Mouse (Mus musculus) kidney, postnatal 0 days (tissue): Measurements from ENCODE around the gene Gm9837. TPM values are rescaled to one million over a fixed set of nuclear protein-coding genes. Genes with fewer than 3 reads are reported as not detected.
A peak's percentile ranks its signal among the peaks of the same experiment; 100 is the strongest.

Experiments
- ATAC-seq: fragments of 200-750 bp; cut with Nextera tagmentation; replicated peaks from 2 replicates; pipeline ENCODE4 v1.8.0; 2017; ENCODE audit warnings: low read depth, moderate number of reproducible peaks, moderate TSS enrichment, moderate library complexity; ENCODE audit not compliant: low FRiP score
- DNase-seq: peaks from one replicate; pipeline ENCODE4 v3.0.0-alpha.2; 2016; ENCODE audit warnings: low spot score
- H3K27ac ChIP-seq: fragments of 300-500 bp; sonication (generic); 2 replicates; pipeline ENCODE4 v1.5.1; 2014; ENCODE audit warnings: mild to moderate bottlenecking
- H3K27me3 ChIP-seq: fragments of 300-500 bp; sonication (generic); 2 replicates; pipeline ENCODE4 v1.6.1; 2014; ENCODE audit warnings: low read length, mixed read lengths; ENCODE audit not compliant: insufficient read depth
- H3K36me3 ChIP-seq: fragments of 300-500 bp; sonication (generic); 2 replicates; pipeline ENCODE4 v1.6.1; 2014; ENCODE audit warnings: low read length, mixed read lengths; ENCODE audit not compliant: insufficient read depth
- H3K4me1 ChIP-seq: fragments of 300-500 bp; sonication (generic); replicated peaks from 2 replicates; pipeline ENCODE4 v1.6.1; 2014; ENCODE audit warnings: antibody characterized with exemption, low read length, mixed read lengths; ENCODE audit not compliant: insufficient read depth
- H3K4me2 ChIP-seq: fragments of 300-500 bp; sonication (generic); 2 replicates; pipeline ENCODE4 v1.6.1; 2014; ENCODE audit warnings: mild to moderate bottlenecking, low read length, moderate library complexity, mixed read lengths
- H3K4me3 ChIP-seq: fragments of 300-500 bp; sonication (generic); replicated peaks from 2 replicates; pipeline ENCODE4 v1.5.1; 2014; ENCODE audit warnings: low read depth, low read length
- H3K9ac ChIP-seq: fragments of 300-500 bp; sonication (generic); 2 replicates; pipeline ENCODE4 v1.6.1; 2014; ENCODE audit warnings: low read depth, low read length
- H3K9me3 ChIP-seq: fragments of 300-500 bp; sonication (generic); replicated peaks from 2 replicates; pipeline ENCODE4 v1.6.1; 2016; ENCODE audit warnings: low read length, inconsistent platforms, mixed read lengths
- CTCF ChIP-seq: IDR thresholded peaks from 2 replicates; pipeline ENCODE4 v1.5.1; 2016; ENCODE audit warnings: antibody characterized with exemption, low read depth, mild to moderate bottlenecking, moderate library complexity
- WGBS: fragments of 180-500 bp; shearing (Covaris S2); extraction: QIAGEN DNeasy Blood & Tissue Kit; methylation state at CpG from one replicate; pipeline ENCODE4 v1.1.7; 2014; 5-methylcytosine and 5-hydroxymethylcytosine counted together
- polyA plus RNA-seq: library from polyadenylated mRNA; unstranded; fragments of >200 nt; fragmentation: Nextera tagmentation; extraction: Ambion mirVana; gene quantifications from 2 replicates; pipeline ENCODE4 v1.2.1, GENCODE M21; 2015

Gene Gm9837
- polyA plus RNA-seq, 1 experiment from 2014 or later: not detected

GRCm38 (mm10) chr11:53489421-53489820, 19.1 kb upstream of the Gm9837 start:
- Histone ChIP-seq H3K27ac (no peak overlapping the region), H3K9me3 (no peaks in the 10 kb centered on the region), H3K27me3 (no peaks in the 10 kb centered on the region), H3K4me1 (0 out of 2 replicates have a peak, but pooled peaks cover 2% of the 10 kb centered on the region), H3K36me3 (no peaks in the 10 kb centered on the region), H3K4me2 (no peak overlapping the region), H3K4me3 (no peak overlapping the region), H3K9ac (no peak overlapping the region)
- no peak for TF ChIP-seq CTCF
- WGBS: 87% methylated on average over 9 of the region's 9 CpGs
- DNase-seq (no peak), ATAC-seq (no peak)

GRCm38 (mm10) chr11:53489007-53489406, 18.7 kb upstream of the Gm9837 start:
- DNase-seq: no peak
- H3K4me2 ChIP-seq: no peak overlapping the region
- H3K9me3 ChIP-seq: no peaks in the 10 kb centered on the region
- H3K36me3 ChIP-seq: no peaks in the 10 kb centered on the region
- no peaks in the 10 kb centered on the region for H3K27me3 ChIP-seq
- 96% methylated on average over 5 of the region's 5 CpGs for WGBS
- ATAC-seq: no peak
- 0 out of 2 replicates have a peak, but pooled peaks cover 2% of the 10 kb centered on the region for H3K4me1 ChIP-seq
- no peak overlapping the region for H3K9ac ChIP-seq
- no peak overlapping the region for H3K27ac ChIP-seq
- TF ChIP-seq CTCF: peak; percentile 18; the same call in 1 of the 2 replicates
- H3K4me3 ChIP-seq: no peak overlapping the region

- Histone ChIP-seq H3K9me3 (no peaks in the 10 kb centered on the region), H3K4me2 (peak overlapping the region; percentile 46), H3K36me3 (no peaks in the 10 kb centered on the region), H3K9ac (no peak overlapping the region), H3K4me3 (peak overlapping the region; percentile 13; the same call in 1 of the 2 replicates), H3K27me3 (no peaks in the 10 kb centered on the region), H3K4me1 (0 out of 2 replicates have a peak, but pooled peaks cover 2% of the 10 kb centered on the region), H3K27ac (no peak overlapping the region)
- ATAC-seq (peak; percentile 87), DNase-seq (peak; percentile 61)
- 9% methylated on average over 27 of the region's 27 CpGs for WGBS
- TF ChIP-seq CTCF: no peak
These were observed 16.7 kb upstream of the Gm9837 start for GRCm38 (mm10) chr11:53486822-53487594.

- Histone ChIP-seq H3K36me3 (no peaks in the 10 kb centered on the region), H3K4me2 (no peak overlapping the region), H3K27me3 (no peaks in the 10 kb centered on the region), H3K9ac (no peak overlapping the region), H3K9me3 (no peaks in the 10 kb centered on the region), H3K4me1 (0 out of 2 replicates have a peak, but pooled peaks cover 2% of the 10 kb centered on the region), H3K27ac (no peak overlapping the region), H3K4me3 (no peak overlapping the region)
- WGBS: 80% methylated on average over 3 of the region's 3 CpGs
- no peak for TF ChIP-seq CTCF
- ATAC-seq (0 out of 2 replicates have a peak, but pooled peaks have one; percentile 31), DNase-seq (no peak)
These were observed 16.1 kb upstream of the Gm9837 start for GRCm38 (mm10) chr11:53486351-53486750.

- Histone ChIP-seq H3K4me1 (0 out of 2 replicates have a peak, but pooled peaks cover 2% of the 10 kb centered on the region), H3K27me3 (peaks cover 5% of the 10 kb centered on the region; the same call in 1 of the 2 replicates), H3K4me3 (no peak overlapping the region), H3K9me3 (no peaks in the 10 kb centered on the region), H3K9ac (no peak overlapping the region), H3K36me3 (no peaks in the 10 kb centered on the region), H3K4me2 (no peak overlapping the region), H3K27ac (no peak overlapping the region)
- TF ChIP-seq CTCF: peak; percentile 63
- DNase-seq (no peak), ATAC-seq (no peak)
- whole genome bisulfite sequencing: 50% methylated on average over 3 of the region's 3 CpGs
These were observed 15.4 kb upstream of the Gm9837 start for GRCm38 (mm10) chr11:53485719-53486118.

- peaks cover 25% of the 10 kb centered on the region for H3K27me3 ChIP-seq
- WGBS: 70% methylated on average over 9 of the region's 9 CpGs
- H3K36me3 ChIP-seq: no peaks in the 10 kb centered on the region
- H3K4me2 ChIP-seq: no peak overlapping the region
- no peak for ATAC-seq
- no peak for TF ChIP-seq CTCF
- H3K27ac ChIP-seq: no peak overlapping the region
- H3K4me3 ChIP-seq: no peak overlapping the region
- no peaks in the 10 kb centered on the region for H3K9me3 ChIP-seq
- DNase-seq: no peak
- no peak overlapping the region for H3K9ac ChIP-seq
- peaks cover 12% of the 10 kb centered on the region for H3K4me1 ChIP-seq
These were observed 13.0 kb upstream of the Gm9837 start for GRCm38 (mm10) chr11:53483159-53483891.
